Mouse (Mus musculus) hematopoietic stem cell, adult 5-6 weeks (primary cell): Measurements from ENCODE around the gene Dnajb11. TPM values are rescaled to one million over a fixed set of nuclear protein-coding genes. Genes with fewer than 3 reads are reported as not detected.

Experiments
- ATAC-seq, 2 experiments: fragments of 125-278 bp in 1 of 2; replicated peaks in 1 of 2; 2 replicates each; pipeline ENCODE4 v1.8.0; 2016 to 2017; ENCODE audit warnings: inconsistent platforms in 2 of 2, mild to moderate bottlenecking in 2 of 2, moderate number of reproducible peaks in 2 of 2, low read depth in 1 of 2, moderate TSS enrichment in 1 of 2; ENCODE audit not compliant: low FRiP score in 2 of 2, poor library complexity in 2 of 2, severe bottlenecking in 2 of 2, insufficient read depth in 1 of 2, low TSS enrichment in 1 of 2
- total RNA-seq: library from RNA; stranded (forward); fragments of 172-1452, 232-1000 nt; gene quantifications from 2 replicates; pipeline ENCODE4 v1.2.3, GENCODE M21; 2017

Gene Dnajb11
- total RNA-seq, 1 experiment from 2014 or later = 110 TPM

DNA sequence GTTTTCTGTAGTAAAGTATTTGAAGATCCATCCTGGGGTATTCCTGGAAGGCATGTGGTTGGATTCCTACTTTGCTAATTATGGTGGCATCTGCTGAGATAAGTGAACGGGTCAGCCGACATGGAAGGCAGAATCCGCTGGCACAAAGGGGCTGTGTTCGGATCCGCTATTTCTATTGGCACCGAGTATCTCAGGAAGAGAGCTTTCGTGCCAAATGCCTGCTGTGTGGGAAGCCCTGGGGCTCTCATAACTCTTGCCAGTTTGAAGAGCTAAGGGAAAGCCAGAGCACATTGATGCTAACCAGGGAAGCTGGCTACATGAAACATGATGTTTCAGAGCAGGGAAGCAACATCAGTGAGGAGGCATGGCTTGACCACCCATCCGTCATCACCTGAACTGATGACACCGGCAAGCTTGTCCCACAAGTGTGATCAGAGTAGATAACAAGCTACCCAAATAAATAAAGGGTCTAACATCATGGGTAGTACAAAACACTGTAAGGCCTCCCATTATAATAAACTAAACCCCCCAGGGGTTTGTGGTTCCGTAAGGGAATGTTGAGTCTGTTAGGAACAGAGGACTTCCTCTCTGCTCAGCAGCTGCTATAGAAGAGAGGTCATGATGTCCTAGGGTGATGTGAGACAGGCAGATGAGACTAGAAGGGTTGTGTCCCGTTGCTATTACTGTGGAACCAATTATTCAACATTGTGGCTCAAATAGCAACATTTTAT, 20.2 kb downstream of the Dnajb11 start:
- ATAC-seq = no peak

DNA sequence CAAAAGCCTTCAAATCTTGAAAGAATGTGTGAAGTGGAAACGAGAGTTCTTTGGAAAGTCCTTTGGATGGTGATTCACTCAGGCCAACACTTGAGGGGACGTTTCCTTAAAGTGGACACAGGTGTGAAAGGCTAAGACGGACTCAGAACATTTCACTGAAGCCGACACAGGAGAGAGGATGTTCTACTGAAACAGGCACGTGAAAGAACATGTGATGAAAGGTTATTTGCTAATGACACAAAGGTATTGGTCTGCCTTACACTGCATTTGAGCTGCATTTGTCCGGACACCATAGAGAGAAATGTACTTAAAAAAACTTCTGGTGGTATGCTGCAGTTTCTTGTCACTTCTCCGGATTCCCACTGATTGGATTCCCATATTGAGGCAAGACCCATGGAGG, 21.1 kb downstream of the Dnajb11 start:
- ATAC-seq = no peak

DNA sequence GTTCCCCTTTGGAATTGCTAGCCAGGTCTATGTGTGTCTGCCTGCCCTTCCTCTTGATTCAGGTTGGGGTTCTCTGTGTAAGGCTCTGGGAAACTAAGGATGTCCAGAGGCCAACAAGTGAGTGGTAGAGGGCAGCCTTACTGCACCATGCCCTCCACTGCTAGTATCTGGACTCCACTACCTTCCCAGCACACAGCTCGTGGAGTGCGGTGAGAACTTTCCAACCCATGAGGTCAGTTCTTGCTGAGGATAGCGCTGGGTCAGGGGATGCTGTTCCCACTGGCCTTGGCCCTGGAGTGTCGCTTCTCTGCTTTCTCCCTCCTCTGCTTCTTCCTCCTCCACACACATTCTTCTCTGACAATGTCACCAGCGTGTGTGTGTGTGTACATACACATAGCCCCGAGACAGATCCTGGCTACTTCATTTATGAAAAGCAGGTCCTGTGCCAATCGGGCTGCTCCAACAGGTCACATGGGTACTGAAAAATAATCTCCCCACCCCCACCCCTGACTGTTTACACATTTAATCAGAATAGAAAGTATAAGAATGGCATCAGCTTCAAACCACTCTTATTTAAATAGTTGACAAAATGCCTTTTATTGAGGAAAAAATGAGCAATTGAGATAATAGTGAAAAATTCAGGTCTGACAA, 22.4 kb downstream of the Dnajb11 start:
- no peak for ATAC-seq

DNA sequence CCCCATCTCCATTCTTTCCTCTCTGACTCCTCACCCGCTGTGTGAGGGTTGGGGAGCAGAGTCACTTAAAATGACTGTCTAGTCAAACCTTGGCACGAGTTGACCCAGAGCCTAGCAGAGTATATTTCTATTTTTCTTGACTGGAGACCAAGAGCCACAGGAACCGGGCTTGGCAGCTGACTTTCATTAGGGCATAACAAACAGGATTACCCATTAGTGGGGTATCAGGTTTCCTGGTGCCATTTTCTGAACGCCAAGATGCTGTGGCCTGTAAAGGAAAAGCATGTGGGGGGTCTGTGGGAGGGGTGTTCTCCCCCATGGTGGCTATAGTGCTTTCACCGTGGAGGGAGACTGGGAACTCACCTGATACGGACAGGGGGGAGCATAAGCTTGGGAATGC, 23.3 kb downstream of the Dnajb11 start:
- ATAC-seq = no peak

DNA sequence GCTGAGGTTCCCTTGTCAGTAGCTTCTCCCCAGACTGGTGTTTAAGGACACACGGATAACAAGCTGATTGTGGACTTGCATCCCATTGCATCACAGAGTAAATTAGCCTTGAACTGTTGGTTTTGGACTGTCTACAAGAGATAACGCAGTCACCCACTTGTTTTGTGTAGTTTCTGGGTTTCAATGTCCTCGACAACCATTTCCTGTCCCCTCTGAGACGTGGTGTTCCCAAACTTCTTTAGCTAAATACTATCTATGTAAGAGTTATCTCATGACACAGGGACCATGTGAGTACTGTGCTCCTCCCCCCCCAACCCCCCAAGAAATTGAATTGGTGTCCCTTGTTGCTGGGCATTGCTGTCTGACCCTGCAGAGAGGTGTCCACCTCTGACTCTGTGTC, 23.8 kb downstream of the Dnajb11 start:
- ATAC-seq = no peak

DNA sequence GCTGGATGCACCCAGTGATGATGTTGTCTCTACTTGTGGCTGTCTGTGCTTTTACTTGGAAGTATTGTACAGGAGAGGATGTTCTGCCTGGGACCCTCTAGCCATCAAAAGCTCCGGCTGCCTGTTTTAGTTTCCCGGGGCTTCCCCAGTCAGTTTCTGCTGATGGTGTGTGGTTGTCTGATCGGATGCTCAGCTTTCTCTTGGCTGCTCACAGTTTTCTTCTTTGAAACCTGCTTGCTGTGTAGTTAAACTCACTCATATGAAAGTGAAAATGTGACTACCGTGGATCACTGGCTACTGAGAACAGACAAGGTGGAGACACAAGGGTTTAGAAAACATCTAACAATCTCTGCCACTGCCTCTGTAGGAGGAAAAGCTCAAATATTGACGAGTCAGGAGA, 25.8 kb downstream of the Dnajb11 start:
- ATAC-seq = no peak

DNA sequence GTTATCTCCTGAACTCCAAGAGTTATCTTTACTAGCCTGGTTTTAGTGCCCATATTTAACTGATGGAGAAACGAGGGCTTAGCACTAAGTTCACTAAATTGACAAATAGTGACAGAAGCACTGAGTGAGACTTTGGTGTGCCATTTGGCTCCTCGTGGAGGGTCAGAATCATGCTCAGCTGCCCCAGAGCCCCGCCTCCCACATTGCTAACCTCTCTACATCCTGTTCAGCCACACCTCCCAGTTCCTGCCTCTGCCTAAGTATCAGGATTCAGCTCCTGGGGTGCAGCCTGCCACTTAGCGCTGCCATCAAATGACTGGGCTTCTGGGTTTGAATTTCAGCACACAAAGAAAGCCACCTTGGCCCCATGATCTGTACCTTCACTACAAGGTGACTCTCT, 27.7 kb downstream of the Dnajb11 start:
- no peak; a peak in 1 of 4 replicates for ATAC-seq

DNA sequence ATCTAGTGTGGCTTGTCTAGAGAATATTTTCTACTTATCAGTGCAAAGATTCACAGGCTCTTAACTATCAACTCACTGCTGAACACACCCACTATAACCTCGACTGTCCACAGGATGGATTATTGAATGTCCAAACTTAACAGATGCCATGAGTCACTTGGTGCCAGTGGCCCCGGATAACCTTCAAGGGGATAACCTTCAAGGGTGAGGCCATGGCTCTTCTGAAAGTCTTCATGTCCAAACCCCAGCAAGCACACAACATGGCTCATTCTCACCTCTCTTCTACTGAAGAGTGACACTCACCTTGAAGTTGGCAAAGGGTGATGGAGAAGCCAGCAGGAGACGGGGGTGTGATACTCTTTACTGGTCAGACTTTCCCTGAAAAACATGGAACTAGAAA, 29.1 kb downstream of the Dnajb11 start:
- ATAC-seq = no peak

DNA sequence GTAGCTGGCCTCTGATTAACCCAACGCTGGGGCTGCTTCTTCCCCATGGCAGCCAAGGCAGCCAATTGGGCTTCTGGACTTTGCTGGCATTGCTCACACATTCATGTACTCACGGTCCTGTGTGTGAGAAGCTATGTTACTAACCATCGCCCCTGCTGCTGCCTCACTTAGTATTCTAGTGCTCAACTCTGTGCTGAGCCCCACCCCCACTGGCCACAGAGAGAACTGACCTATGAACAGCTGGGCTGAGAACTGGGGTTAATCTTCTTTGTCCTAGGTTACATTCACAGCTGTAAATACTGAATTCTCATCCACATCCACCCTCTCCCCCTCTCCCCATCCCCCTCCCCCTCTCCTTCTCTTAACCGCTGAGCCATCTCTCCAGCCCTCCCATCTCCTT, 31.2 kb downstream of the Dnajb11 start:
- no peak for ATAC-seq

DNA sequence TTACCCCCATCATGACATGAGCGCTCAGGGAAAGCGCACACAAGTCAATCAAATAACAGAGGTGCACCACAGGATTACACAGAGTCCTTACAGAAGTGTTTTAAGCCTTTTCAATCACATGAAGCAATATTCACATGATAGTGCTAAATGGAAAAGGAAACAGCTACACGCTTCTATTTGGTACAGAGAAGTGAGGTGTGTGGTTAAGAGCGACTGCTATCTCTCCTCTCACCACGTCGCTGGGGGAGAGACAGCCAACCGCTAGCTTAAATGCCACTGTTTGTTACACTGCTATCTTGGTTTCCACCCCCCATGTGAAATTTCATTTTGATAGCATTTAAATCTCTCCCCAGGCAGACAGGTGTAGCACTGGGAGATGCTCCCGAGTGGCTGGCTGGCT, 32.1 kb downstream of the Dnajb11 start:
- no peak; a peak in 1 of 4 replicates for ATAC-seq

DNA sequence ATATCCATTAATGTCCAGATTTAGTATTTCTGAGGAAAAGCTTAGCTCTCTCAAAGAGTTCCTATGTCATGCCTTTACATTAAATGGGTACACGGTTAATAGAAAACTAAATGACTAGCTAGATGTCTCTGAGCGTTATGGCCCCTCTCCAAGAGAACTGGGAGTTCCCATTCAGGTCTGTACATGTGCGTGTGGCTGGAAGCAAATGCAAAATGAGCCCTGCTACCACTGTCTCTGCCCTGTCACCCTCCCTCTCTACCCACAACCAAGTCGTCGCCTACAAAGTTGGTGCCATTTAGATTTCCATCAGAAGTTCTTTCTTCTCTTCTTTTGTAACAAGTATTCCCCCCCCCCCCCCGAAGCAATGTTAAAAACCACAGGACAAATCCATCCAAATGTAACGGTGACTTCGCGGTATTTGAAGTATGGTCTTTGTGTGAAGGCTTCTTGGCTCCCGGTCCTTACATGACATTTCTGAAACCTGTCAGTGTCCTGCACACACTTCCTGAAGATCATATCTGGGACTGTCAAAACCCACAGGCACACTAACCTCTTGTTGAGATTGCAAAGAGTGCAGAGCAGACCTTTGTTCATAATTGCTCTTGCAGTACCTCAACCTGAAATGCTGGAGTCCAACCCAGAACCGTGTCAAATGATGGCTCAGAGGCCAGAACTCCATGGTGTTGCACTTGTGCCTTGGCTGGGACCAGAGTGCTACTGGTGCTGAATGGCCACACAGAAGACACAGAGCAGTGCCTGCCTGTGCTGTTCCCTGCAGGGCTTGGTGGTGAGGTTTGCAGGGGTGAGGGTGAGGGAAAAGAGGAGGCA, 33.3 kb downstream of the Dnajb11 start, which contains the start of gene Ahsg:
Gene Ahsg, plus strand, starts transcription at position 595 of the 828 bp plus-strand sequence.
- ATAC-seq = peak; percentile 46 to 48

DNA sequence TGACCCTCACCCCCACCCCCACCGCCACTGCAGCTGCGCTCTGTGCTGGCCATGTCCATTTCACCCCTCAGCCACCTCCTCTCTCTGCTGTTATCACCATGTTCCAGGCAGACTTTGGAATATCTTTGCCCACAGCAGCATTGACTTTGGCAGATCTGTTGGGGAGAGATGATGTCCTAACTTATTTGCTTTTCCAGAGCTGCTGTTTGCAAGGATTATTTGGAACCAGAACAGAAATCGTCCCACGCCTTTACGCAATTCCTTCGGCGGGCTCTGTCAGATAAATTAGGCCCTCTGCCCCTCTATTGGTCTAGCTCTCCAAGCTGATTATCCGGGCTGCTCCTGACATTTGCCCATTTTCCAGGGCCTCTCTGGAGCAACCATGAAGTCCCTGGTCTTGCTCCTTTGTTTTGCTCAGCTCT, 34.1 kb downstream of the Dnajb11 start:
- no peak for ATAC-seq

DNA sequence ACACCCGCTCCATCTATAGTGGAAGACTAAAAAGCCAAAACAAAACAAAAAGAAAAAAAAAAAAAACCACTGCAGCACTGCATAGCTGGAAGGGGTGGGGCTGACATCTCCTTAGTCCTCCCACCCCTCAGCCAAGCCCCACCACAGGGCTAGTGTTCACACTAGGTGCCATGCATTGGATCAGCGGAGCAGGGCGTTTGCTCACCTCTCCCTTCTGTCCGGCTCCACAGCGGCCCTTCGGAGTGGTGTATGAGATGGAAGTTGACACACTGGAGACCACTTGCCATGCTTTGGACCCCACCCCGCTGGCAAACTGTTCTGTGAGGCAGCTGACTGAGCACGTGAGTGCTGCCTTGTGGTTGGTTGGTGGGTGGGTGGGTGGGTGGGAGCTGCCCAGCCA, 36.5 kb downstream of the Dnajb11 start:
- no peak for ATAC-seq

DNA sequence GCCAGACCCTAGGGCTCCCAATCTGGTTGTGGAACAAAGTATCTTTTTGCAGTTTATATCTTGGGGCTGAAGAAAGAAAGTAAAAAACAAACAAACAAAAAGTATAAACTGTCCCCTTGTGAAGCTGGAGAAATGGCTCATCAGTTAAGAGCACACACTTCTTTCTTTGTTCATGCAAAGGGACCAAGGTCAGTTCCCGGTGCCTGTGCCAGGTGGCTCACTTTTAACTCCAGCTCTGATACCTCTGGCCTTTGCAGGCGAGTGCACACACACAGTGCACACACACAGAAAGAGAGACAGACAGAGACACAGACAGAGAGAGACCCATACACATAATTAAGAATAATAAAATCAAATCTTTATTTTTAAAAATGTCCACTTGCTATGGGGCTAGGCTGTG, 39.0 kb downstream of the Dnajb11 start:
- ATAC-seq = no peak

DNA sequence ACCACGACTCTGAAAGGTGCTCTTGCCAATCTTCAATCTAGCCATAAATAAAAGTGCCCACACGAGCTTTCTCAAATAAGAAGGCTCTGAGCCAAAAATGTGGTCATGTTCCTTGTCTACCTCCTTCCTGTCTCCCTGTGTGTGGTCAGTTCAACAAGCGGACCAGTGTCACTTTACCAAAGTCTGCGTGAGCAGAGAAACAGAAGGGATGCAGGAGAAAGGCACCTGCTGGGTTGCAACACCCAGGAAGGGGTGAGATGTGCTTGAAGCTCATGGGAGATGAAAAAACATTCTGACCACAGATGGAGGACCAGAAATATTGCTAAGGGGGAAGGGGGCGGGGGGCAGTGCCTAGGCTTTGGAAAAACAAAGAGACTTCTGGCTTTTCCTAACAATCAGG, 41.7 kb downstream of the Dnajb11 start:
- ATAC-seq = no peak

DNA sequence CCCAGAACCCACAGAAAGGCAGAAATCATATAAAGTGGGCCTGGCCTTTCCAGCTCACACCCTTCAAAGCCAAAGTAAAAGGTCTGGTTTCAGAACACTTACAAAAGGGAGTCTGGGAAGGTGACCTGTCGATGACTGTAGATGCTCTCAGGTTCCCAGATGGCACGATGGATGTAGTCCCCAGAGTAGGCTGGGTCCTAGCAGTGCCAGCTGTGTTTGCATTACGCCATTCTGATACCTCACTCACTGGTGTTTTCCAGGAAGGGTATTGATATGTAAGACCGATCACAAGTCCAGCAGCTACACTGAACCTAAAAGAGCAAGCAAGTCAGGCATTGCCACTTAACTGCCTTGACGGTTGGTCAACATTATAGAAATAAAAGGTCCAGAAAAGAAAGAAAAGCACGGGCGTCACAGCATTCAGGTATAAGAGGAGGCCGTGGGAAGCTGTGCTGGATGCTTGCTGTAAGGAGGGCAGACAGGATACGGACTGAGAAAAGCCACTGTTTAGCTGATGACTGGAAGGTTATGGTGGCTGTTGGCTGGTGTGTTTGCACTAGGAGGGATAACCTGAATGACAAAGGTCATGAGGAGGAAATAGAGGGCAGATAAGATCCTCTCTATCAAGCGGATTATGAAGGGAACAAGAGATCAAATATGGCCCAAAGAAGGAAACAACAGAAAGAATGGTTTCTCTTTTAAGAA, 42.4 kb downstream of the Dnajb11 start:
- no peak for ATAC-seq

DNA sequence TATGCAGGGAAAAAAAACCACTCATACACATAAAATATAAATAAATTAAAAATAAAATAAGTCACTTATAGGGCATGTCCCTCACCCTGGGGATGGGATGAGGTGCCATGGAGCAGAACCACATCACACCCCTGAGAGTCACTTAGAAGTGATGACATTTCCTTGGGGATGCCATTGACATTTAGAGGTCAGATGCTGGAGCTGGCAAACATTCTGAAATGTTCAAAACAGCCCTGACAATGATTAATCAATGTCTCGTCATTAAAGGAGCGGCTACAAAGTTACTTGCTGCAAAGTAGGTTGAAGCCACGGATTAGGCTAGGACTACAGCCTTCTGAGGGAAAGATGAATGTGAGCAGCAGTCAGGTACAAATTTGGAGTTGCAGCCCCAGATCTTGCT, 43.7 kb downstream of the Dnajb11 start:
- no peak for ATAC-seq

DNA sequence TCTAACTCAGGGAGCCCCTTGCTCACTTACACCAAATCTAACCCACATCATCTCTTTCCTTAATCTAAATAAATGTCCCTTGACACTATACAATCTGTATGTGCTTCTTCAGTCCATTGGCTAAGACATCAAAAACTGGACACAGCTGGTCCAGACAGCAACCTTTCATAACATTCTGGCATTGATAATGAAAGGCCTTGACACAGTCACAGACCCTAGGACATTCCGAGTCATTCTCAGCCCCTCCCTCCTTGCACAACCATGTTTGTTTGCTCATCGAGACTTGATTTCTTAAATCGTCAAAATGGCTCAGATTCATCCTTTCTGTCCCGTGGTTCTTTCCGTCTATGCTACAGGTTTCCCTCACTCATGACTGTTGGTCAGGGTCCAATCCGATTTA, 51.6 kb downstream of the Dnajb11 start:
- ATAC-seq = no peak
